Mouse (Mus musculus): Measurements from ENCODE around the gene Dab1.

GRCm38 (mm10) chr4:104705664-104706645 lies 1086.8 kb downstream of the Dab1 start:
- no peak for TF ChIP-seq CTCF (IDR thresholded peaks at IDR 0.05; ENCODE audit: borderline replicate concordance, insufficient read depth, low read length)
- TF ChIP-seq POLR2A (IDR thresholded peaks at IDR 0.05; ENCODE audit: low read depth, low read length): no peak

All from embryonic fibroblast, embryonic 13.5 days (primary cell).